In genomic region chr6:98499721-98500120, GRCm38 (mm10) we compare ENCODE assay signal across 20 mouse cellular contexts.
DNase-seq lines count a peak whose midpoint lies in the region; ATAC-seq and TF ChIP-seq lines count a peak whose summit lies in the region.
"Had no signal": no experiment of that assay in that cellular context is flagged by ENCODE, and none has a peak within 500 bp of the region (broad histone marks: within the 10 kb centered on the region; RNA-seq: fewer than 3 reads in every experiment).

No protein-coding gene starts in this region.

- no peak overlapping the region for H3K4me2 ChIP-seq in lung, embryonic 14.5 days
- H3K4me2 ChIP-seq: embryonic facial prominence, embryonic 12.5 days; forebrain, embryonic 13.5 days; forebrain, embryonic 15.5 days had no signal

- in situ Hi-C loops in ES-E14 (cut with MboI; ENCODE audit: low sequenced_read_pairs in 2 of 2, unreplicated experiment in 2 of 2), result no loop called here

- H3K36me3 ChIP-seq in lung, embryonic 14.5 days (ENCODE audit: insufficient read depth), result no peaks in the 10 kb centered on the region
- no peaks in the 10 kb centered on the region for H3K36me3 ChIP-seq in ES-E14 (ENCODE audit: control insufficient read depth, insufficient read depth, low read length, poor library complexity, severe bottlenecking)
- H3K36me3 ChIP-seq: embryonic facial prominence, embryonic 10.5 days; embryonic facial prominence, embryonic 12.5 days; forebrain, embryonic 15.5 days had no signal

- H3K9ac ChIP-seq in lung, embryonic 14.5 days, result no peak overlapping the region
- H3K9ac ChIP-seq in ES-E14 (ENCODE audit: insufficient read depth, low read depth, low read length, poor library complexity, severe bottlenecking), result no peak overlapping the region
- H3K9ac ChIP-seq: embryonic facial prominence, embryonic 12.5 days; forebrain, embryonic 13.5 days; forebrain, embryonic 15.5 days; forebrain, postnatal 0 days had no signal

- H3K27me3 ChIP-seq in lung, embryonic 14.5 days (ENCODE audit: insufficient read depth, low read length), result no peaks in the 10 kb centered on the region
- H3K27me3 ChIP-seq: embryonic facial prominence, embryonic 12.5 days; forebrain, embryonic 13.5 days; forebrain, embryonic 15.5 days had no signal

- TF ChIP-seq CTCF in lung, embryonic 14.5 days (IDR thresholded peaks at IDR 0.05; ENCODE audit: low read depth), result no peak

- no peak overlapping the region for H3K27ac ChIP-seq in lung, embryonic 14.5 days (ENCODE audit: low read depth)
- no peak overlapping the region for H3K27ac ChIP-seq in ES-E14 (ENCODE audit: insufficient read depth, low read depth, low read length, poor library complexity, severe bottlenecking)
- H3K27ac ChIP-seq: embryonic facial prominence, embryonic 10.5 days; embryonic facial prominence, embryonic 12.5 days; forebrain, embryonic 13.5 days; forebrain, embryonic 15.5 days had no signal

- no peaks in the 10 kb centered on the region for H3K4me1 ChIP-seq in lung, embryonic 14.5 days (ENCODE audit: insufficient read depth)
- H3K4me1 ChIP-seq in ES-E14 (ENCODE audit: control insufficient read depth in 2 of 2, insufficient read depth in 2 of 2, low read length in 2 of 2, poor library complexity in 1 of 2), result no peaks in the 10 kb centered on the region
- H3K4me1 ChIP-seq: embryonic facial prominence, embryonic 10.5 days; embryonic facial prominence, embryonic 12.5 days; forebrain, embryonic 13.5 days; forebrain, embryonic 15.5 days had no signal

- peak; percentile 27 for DNase-seq in lung, embryonic 14.5 days
- no peak for DNase-seq in lung, adult 18-20 months
- no peak for DNase-seq in ES-E14 (ENCODE audit: low read depth, low spot score)
- DNase-seq in frontal cortex, postnatal 25 days (ENCODE audit: low spot score in 2 of 2), result no peak
- DNase-seq in left cerebral cortex, postnatal 10 days (ENCODE audit: extremely low spot score in 1 of 2, low spot score in 2 of 2), result no peak
- DNase-seq: adrenal gland, adult 8-10 months; adrenal gland, postnatal 14 days; adrenal gland, postnatal 36 days; cerebellum, adult 11-12 months; cerebellum, adult 2 months; cerebellum, adult 9-10 months; cerebellum, postnatal 10 days; cerebellum, postnatal 25 days; forebrain, postnatal 0 days had no signal

- H3K9me3 ChIP-seq in lung, embryonic 14.5 days (ENCODE audit: low read depth, low read length), result no peaks in the 10 kb centered on the region
- H3K9me3 ChIP-seq in ES-E14 (ENCODE audit: control insufficient read depth, insufficient read depth, low read depth, low read length), result no peaks in the 10 kb centered on the region
- H3K9me3 ChIP-seq: embryonic facial prominence, embryonic 10.5 days; embryonic facial prominence, embryonic 12.5 days; forebrain, embryonic 13.5 days; forebrain, embryonic 15.5 days had no signal

- intact Hi-C loops in left cerebral cortex, postnatal 10 days (cut with DNase I), result no loop called here

- ATAC-seq in lung, embryonic 14.5 days (ENCODE audit: insufficient read depth), result no peak
- ATAC-seq: activated CD4-positive, CD25-positive, alpha-beta regulatory T cell, adult 4 months; forebrain, embryonic 13.5 days; forebrain, embryonic 15.5 days; forebrain, postnatal 0 days; Patski had no signal

- 65% methylated on average over 5 of the region's 5 CpGs for WGBS in lung, embryonic 14.5 days

- H3K4me3 ChIP-seq in lung, embryonic 14.5 days (ENCODE audit: low read depth, low read length), result no peak overlapping the region
- H3K4me3 ChIP-seq in ES-E14 (ENCODE audit: insufficient read depth in 1 of 2, low read depth in 1 of 2, low read length in 2 of 2, poor library complexity in 1 of 2, severe bottlenecking in 1 of 2), result no peak overlapping the region
- H3K4me3 ChIP-seq: embryonic facial prominence, embryonic 10.5 days; embryonic facial prominence, embryonic 12.5 days; forebrain, embryonic 13.5 days; forebrain, embryonic 15.5 days had no signal

TF ChIP-seq in ES-E14, 5 proteins besides CTCF, POLR2A, EP300 and RAD21:
- TF ChIP-seq MAFK (IDR thresholded peaks at IDR 0.05; ENCODE audit: insufficient read depth, low read depth, low read length), result peak; percentile 81
- TF ChIP-seq CHD2 (IDR thresholded peaks at IDR 0.05; ENCODE audit: low read depth, low read length), result no peak
- no peak for TF ChIP-seq ZC3H11A (IDR thresholded peaks at IDR 0.05; ENCODE audit: borderline replicate concordance, low read depth, low read length)
- TF ChIP-seq HCFC1 (IDR thresholded peaks at IDR 0.05; ENCODE audit: borderline replicate concordance, insufficient read depth, low read length), result no peak
- TF ChIP-seq ZNF384 (IDR thresholded peaks at IDR 0.05; ENCODE audit: low read depth, low read length), result no peak
